Mouse (Mus musculus) lung, embryonic 15.5 days (tissue): Measurements from ENCODE around the gene Tpcn1. TPM values are rescaled to one million over a fixed set of nuclear protein-coding genes. Genes with fewer than 3 reads are reported as not detected.

ENCODE experiments used
- ATAC-seq: fragments of 200-750 bp; cut with Nextera tagmentation; 2 replicates; pipeline ENCODE4 v1.8.0; 2017; ENCODE audit warnings: moderate number of reproducible peaks, borderline replicate concordance; ENCODE audit not compliant: low FRiP score, low TSS enrichment; ENCODE audit errors: extremely low read depth
- H3K27ac ChIP-seq: fragments of 300-500 bp; sonication (generic); 2 replicates; pipeline ENCODE4 v1.5.1; 2015; ENCODE audit warnings: moderate library complexity, mild to moderate bottlenecking, inconsistent platforms
- H3K27me3 ChIP-seq: fragments of 300-500 bp; sonication (generic); 2 replicates; pipeline ENCODE4 v1.6.1; 2015; ENCODE audit warnings: inconsistent platforms
- H3K36me3 ChIP-seq: fragments of 300-500 bp; sonication (generic); 2 replicates; pipeline ENCODE4 v1.6.1; 2015; ENCODE audit warnings: inconsistent platforms
- H3K4me1 ChIP-seq: fragments of 300-500 bp; sonication (generic); 2 replicates; pipeline ENCODE4 v1.6.1; 2015; ENCODE audit warnings: inconsistent platforms
- H3K4me2 ChIP-seq: fragments of 300-500 bp; sonication (generic); 2 replicates; pipeline ENCODE4 v1.6.1; 2015; ENCODE audit warnings: inconsistent platforms, mild to moderate bottlenecking, moderate library complexity
- H3K4me3 ChIP-seq: fragments of 300-500 bp; sonication (generic); 2 replicates; pipeline ENCODE4 v1.5.1; 2015; ENCODE audit warnings: mild to moderate bottlenecking, inconsistent platforms
- H3K9ac ChIP-seq: fragments of 300-500 bp; sonication (generic); 2 replicates; pipeline ENCODE4 v1.6.1; 2015; ENCODE audit warnings: inconsistent platforms
- H3K9me3 ChIP-seq: fragments of 300-500 bp; sonication (generic); 2 replicates; pipeline ENCODE4 v1.6.1; 2016; ENCODE audit warnings: inconsistent platforms
- WGBS: fragments of 180-500 bp; shearing (Covaris S2); methylation state at CpG from one replicate; pipeline ENCODE4 v1.1.7; 2015; 5-methylcytosine and 5-hydroxymethylcytosine counted together
- polyA plus RNA-seq: library from polyadenylated mRNA; unstranded; fragments of >200 nt; fragmentation: Nextera tagmentation; extraction: Ambion mirVana; gene quantifications from 2 replicates; pipeline ENCODE4 v1.2.1, GENCODE M21; 2015

The Tpcn1 gene
- polyA plus RNA-seq, 1 experiment from 2014 or later, result 20.3 TPM

DNA sequence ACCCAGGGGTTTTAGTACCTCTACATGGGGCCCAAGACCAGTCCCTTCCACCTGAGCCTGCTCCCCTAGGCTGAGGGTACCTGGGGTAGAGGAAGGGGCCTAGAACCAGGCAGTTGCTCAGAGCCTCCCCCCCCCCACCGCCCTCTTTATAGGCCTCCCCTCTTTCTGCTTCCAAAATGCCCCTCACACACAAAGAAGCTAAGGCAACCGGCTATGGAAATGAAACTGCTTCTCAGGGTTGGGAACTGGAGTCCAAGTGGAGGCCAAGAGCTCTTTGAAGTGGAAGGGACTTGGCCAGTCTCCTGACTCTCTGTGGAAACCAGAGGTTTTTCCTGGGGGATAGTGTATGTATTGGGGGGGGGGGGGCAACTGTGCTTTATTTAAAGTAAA lies 53.8 kb downstream of the Tpcn1 start:
- no peak overlapping the region for H3K9ac ChIP-seq
- H3K4me2 ChIP-seq, result no peak overlapping the region
- H3K9me3 ChIP-seq, result no peaks in the 10 kb centered on the region
- 17% methylated on average over 2 of the region's 2 CpGs for WGBS
- ATAC-seq, result no peak
- H3K4me3 ChIP-seq, result no peak overlapping the region
- no peaks in the 10 kb centered on the region for H3K27me3 ChIP-seq
- peak overlapping the region; percentile 62 for H3K27ac ChIP-seq
- peaks cover 19% of the 10 kb centered on the region for H3K4me1 ChIP-seq
- peaks cover 13% of the 10 kb centered on the region for H3K36me3 ChIP-seq

GRCm38 (mm10) chr5:120534071-120534685 lies 54.3 kb downstream of the Tpcn1 start:
- H3K27ac ChIP-seq, result peak overlapping the region; percentile 62
- no peak overlapping the region for H3K4me2 ChIP-seq
- no peak overlapping the region for H3K4me3 ChIP-seq
- H3K4me1 ChIP-seq, result peaks cover 19% of the 10 kb centered on the region
- no peaks in the 10 kb centered on the region for H3K9me3 ChIP-seq
- no peak for ATAC-seq
- H3K9ac ChIP-seq, result no peak overlapping the region
- 68% methylated on average over 15 of the region's 15 CpGs for WGBS
- H3K36me3 ChIP-seq, result peaks cover 13% of the 10 kb centered on the region
- H3K27me3 ChIP-seq, result no peaks in the 10 kb centered on the region

DNA sequence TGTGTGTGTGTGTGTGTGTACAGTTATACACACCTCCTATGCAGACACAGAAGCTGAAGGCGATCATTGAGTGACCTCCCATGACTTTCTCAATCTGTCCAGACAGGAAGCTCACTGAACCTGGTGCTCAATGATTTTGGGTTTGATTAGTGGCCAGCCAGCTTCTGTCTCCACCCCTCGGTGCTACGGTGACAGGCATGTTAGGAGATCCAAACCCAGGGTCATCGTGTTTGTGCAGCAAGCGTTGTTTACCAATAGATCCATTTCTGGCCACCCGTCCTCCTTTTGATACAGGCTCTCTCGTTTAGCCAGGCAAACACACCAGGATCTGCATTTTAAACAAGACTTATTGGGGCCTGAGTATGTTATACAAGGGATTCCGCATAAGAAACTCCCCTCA lies 56.8 kb downstream of the Tpcn1 start:
- H3K4me2 ChIP-seq, result no peak overlapping the region
- H3K4me1 ChIP-seq, result peaks cover 19% of the 10 kb centered on the region
- 74% methylated on average over 8 of the region's 8 CpGs for WGBS
- H3K9me3 ChIP-seq, result no peaks in the 10 kb centered on the region
- no peak for ATAC-seq
- H3K4me3 ChIP-seq, result no peak overlapping the region
- no peaks in the 10 kb centered on the region for H3K27me3 ChIP-seq
- H3K9ac ChIP-seq, result no peak overlapping the region
- no peak overlapping the region for H3K27ac ChIP-seq
- no peaks in the 10 kb centered on the region for H3K36me3 ChIP-seq

GRCm38 (mm10) chr5:120527296-120527964 lies 61.0 kb downstream of the Tpcn1 start:
- Histone ChIP-seq H3K27ac (no peak overlapping the region), H3K27me3 (no peaks in the 10 kb centered on the region), H3K4me2 (no peak overlapping the region), H3K4me1 (no peaks in the 10 kb centered on the region), H3K4me3 (no peak overlapping the region), H3K9me3 (no peaks in the 10 kb centered on the region), H3K9ac (no peak overlapping the region), H3K36me3 (peaks cover 7% of the 10 kb centered on the region)
- 79% methylated on average over 16 of the region's 20 CpGs for WGBS
- ATAC-seq, result no peak

DNA sequence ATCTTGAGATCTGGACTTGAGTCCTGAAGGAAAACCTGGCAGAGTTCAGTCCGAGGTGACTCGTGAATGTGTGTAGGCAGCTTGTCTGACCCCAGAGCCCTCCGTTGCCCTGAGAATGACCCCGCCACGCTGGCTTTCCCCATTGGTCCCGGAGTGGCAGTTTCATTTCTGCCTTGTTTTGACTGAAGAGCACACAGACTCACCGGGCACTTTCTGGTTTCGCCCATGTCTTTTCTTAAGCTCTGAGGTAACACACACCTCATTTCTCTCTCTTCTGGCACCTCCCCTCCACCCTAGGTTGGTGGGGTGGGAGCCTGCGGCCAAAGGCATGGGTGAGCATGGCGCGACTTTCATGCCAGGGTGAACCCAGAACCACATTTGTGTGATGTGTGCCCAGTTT lies 62.2 kb downstream of the Tpcn1 start:
- WGBS, result 48% methylated on average over 11 of the region's 11 CpGs
- H3K9me3 ChIP-seq, result no peaks in the 10 kb centered on the region

DNA sequence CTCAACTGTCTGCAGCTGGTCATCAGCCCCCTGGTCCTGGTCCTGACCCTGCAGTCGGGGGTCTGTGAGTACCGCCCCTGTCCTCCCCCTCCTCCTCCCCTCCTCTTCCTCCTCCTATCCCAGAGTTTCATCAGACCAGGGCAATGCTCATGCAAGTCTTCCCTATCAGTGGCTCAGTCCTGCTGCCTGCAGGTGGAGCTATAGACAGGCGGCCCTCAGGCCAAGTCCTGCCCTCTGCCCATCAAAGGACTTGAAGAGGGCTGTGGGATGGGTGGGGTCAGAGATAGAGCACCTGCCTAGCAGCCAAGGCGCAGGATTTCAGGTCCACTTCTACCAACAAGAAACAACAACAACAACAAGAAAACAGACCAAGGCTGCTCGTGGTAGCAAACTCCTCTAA lies 62.7 kb downstream of the Tpcn1 start:
- H3K27ac ChIP-seq, result no peak overlapping the region
- H3K9ac ChIP-seq, result no peak overlapping the region
- 23% methylated on average over 5 of the region's 5 CpGs for WGBS
- H3K4me2 ChIP-seq, result no peak overlapping the region
- H3K9me3 ChIP-seq, result no peaks in the 10 kb centered on the region
- peaks cover 15% of the 10 kb centered on the region for H3K36me3 ChIP-seq
- no peak overlapping the region for H3K4me3 ChIP-seq
- no peaks in the 10 kb centered on the region for H3K27me3 ChIP-seq
- H3K4me1 ChIP-seq, result no peaks in the 10 kb centered on the region
- no peak for ATAC-seq

More for the DNA sequence above, 62.2 kb downstream of the Tpcn1 start:
- no peak for ATAC-seq
- Histone ChIP-seq H3K9ac (no peak overlapping the region), H3K4me3 (no peak overlapping the region), H3K4me1 (no peaks in the 10 kb centered on the region), H3K4me2 (no peak overlapping the region), H3K27me3 (no peaks in the 10 kb centered on the region), H3K27ac (no peak overlapping the region), H3K36me3 (peaks cover 15% of the 10 kb centered on the region)

GRCm38 (mm10) chr5:120524736-120525135 lies 63.7 kb downstream of the Tpcn1 start:
- no peak overlapping the region for H3K27ac ChIP-seq
- WGBS, result 89% methylated on average over 2 of the region's 2 CpGs
- H3K27me3 ChIP-seq, result no peaks in the 10 kb centered on the region
- no peak overlapping the region for H3K4me2 ChIP-seq
- no peak for ATAC-seq
- H3K4me3 ChIP-seq, result no peak overlapping the region
- peaks cover 15% of the 10 kb centered on the region for H3K36me3 ChIP-seq
- no peaks in the 10 kb centered on the region for H3K9me3 ChIP-seq
- H3K4me1 ChIP-seq, result no peaks in the 10 kb centered on the region
- H3K9ac ChIP-seq, result no peak overlapping the region

- H3K9me3 ChIP-seq, result no peaks in the 10 kb centered on the region
- no peak overlapping the region for H3K27ac ChIP-seq
- H3K36me3 ChIP-seq, result peaks cover 15% of the 10 kb centered on the region
- no peaks in the 10 kb centered on the region for H3K27me3 ChIP-seq
- no peak overlapping the region for H3K4me3 ChIP-seq
- no peak overlapping the region for H3K4me2 ChIP-seq
- no peak for ATAC-seq
- H3K9ac ChIP-seq, result no peak overlapping the region
- no peaks in the 10 kb centered on the region for H3K4me1 ChIP-seq
- WGBS, result 75% methylated on average over 3 of the region's 3 CpGs
Observed at GRCm38 (mm10) chr5:120522649-120523048, 65.8 kb downstream of the Tpcn1 start.

DNA sequence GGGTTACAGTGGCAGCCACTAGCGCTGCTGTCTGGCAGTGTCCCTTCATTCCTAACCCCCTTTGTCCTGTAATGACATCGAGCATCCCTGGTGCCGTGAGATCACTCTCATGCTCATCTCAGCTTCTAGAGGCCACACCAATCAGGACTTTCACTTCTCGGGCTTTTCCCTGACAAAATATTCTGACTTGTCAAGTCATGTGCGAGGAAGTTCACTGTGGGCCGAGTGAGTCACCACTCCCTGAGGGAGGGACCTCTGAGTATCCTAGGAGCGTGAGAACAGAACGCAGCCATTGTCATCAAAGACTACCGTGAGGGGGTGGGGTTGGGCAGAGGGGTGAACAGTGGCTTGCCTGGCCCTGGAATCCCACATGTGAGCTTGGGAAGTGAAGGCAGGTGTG lies 70.9 kb downstream of the Tpcn1 start:
- no peak for ATAC-seq
- Histone ChIP-seq H3K4me2 (no peak overlapping the region), H3K4me1 (peaks cover 29% of the 10 kb centered on the region), H3K27ac (no peak overlapping the region), H3K4me3 (no peak overlapping the region), H3K27me3 (no peaks in the 10 kb centered on the region), H3K9ac (no peak overlapping the region), H3K36me3 (peaks cover 9% of the 10 kb centered on the region), H3K9me3 (no peaks in the 10 kb centered on the region)
- 50% methylated on average over 9 of the region's 9 CpGs for WGBS

DNA sequence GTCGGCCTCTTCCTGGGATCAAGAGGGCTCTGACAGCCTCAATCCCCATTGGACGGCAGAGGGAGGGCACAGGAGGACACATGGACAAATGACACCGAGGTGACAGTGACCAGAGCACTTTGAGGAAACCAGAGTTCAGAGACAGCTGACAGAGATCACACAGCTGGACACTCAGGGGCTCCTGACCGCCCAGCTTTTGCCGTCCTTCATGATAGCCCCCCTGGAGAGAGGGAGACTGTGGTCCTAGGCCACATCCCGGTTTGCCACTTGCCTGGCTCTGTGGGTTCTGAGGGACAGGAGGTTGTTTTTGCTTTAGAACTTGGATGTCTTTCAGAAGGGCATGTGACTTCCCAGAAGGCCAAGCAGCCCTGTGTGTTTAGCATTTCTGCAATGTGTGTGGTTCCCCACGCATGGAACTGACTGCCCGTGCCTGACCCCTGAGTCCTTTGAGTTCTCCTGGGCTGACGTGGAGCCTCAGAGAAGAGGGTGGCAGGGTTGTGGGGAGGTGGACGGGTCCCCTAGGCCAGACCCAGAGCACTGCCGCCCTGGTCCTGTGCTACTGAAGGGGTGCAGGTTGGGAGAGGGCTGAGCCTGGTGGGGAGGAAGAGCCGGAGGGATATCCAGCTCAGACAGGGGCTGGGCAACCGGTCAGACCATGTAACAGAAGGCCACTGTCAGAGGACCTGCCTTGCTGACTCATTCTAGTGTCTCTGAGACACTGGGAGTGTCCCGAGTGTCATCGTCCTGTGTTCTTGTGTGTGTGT lies 72.1 kb downstream of the Tpcn1 start:
- WGBS, result 48% methylated on average over 15 of the region's 15 CpGs

DNA sequence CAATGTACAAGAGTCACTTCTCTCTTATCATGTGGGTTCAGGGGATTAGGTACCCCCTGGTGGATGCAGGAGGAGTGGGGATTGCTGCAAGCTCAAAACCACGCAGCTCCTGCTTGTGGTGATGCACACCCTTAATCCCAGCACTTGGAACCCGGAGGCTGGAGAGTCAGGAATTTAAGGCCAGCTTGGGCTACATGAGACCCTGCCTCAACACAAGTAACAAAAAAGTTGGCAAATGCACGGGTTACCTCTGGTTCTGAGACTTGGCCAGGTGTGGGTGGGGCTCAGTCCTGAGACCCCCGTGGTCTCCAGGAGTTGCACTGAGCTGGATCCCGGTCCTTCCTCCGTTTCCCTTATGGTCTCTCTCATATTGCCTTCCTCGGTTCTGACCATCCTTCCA lies 73.0 kb downstream of the Tpcn1 start:
- Histone ChIP-seq H3K4me3 (no peak overlapping the region), H3K9ac (no peak overlapping the region), H3K27me3 (no peaks in the 10 kb centered on the region), H3K27ac (peak overlapping the region; percentile 69; the same call in 1 of the 2 replicates), H3K36me3 (no peaks in the 10 kb centered on the region), H3K4me1 (peaks cover 43% of the 10 kb centered on the region), H3K9me3 (no peaks in the 10 kb centered on the region), H3K4me2 (no peak overlapping the region)
- 72% methylated on average over 7 of the region's 7 CpGs for WGBS
- no peak for ATAC-seq

More for the DNA sequence above, 72.1 kb downstream of the Tpcn1 start:
- Histone ChIP-seq H3K4me3 (no peak overlapping the region), H3K9me3 (no peaks in the 10 kb centered on the region), H3K4me2 (no peak overlapping the region), H3K27me3 (no peaks in the 10 kb centered on the region), H3K9ac (no peak overlapping the region), H3K4me1 (peaks cover 37% of the 10 kb centered on the region), H3K27ac (no peak overlapping the region), H3K36me3 (no peaks in the 10 kb centered on the region)
- ATAC-seq, result no peak

DNA sequence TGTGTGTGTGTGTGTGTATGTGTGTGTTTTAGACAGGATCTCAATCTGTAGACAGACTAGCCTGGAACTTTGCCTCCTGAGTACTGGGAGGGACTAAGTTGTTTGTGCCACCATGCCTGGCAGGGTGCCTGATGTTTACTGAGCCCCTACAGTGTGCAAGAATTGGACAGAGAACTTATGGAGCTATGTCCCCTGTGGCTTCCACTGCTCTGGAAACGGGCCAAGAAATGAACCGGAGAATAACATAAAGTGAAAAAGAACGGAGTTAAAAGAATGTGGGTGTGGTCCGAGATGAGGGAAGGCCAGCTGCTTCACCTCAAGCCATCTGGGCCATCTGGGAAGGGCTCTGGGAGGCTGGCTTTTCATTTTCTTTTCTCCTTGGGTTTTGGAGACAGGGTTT lies 73.7 kb downstream of the Tpcn1 start:
- Histone ChIP-seq H3K4me1 (peaks cover 45% of the 10 kb centered on the region), H3K4me3 (no peak overlapping the region), H3K27me3 (no peaks in the 10 kb centered on the region), H3K9me3 (no peaks in the 10 kb centered on the region), H3K36me3 (no peaks in the 10 kb centered on the region), H3K4me2 (no peak overlapping the region; the same call in 1 of the 2 replicates), H3K9ac (no peak overlapping the region), H3K27ac (peak overlapping the region; percentile 69)
- ATAC-seq, result peak; percentile 44; the same call in 1 of the 2 replicates
- WGBS, result under 1% methylated on average over 4 of the region's 4 CpGs
